Mouse (Mus musculus): ENCODE results near the gene Tnni3k. TPM values are rescaled to one million over a fixed set of nuclear protein-coding genes. Genes with fewer than 3 reads are reported as not detected.

Tnni3k gene
- polyA plus RNA-seq, 1 experiment from 2014 or later: not detected

GRCm38 (mm10) chr3:154861921-154862320 lies 193.3 kb downstream of the Tnni3k start:
- no peaks in the 10 kb centered on the region for H3K27me3 ChIP-seq (ENCODE audit: control insufficient read depth, insufficient read depth, low read length)
- WGBS: 76% methylated on average over 6 of the region's 6 CpGs
- H3K27ac ChIP-seq (ENCODE audit: low read length): no peak overlapping the region
- no peaks in the 10 kb centered on the region for H3K36me3 ChIP-seq (ENCODE audit: control insufficient read depth, insufficient read depth, low read length)
- ATAC-seq (ENCODE audit: insufficient read depth, low FRiP score): no peak
- H3K4me2 ChIP-seq (ENCODE audit: low read depth, low read length): no peak overlapping the region
- H3K9me3 ChIP-seq (replicated peaks; ENCODE audit: control insufficient read depth, low read length): no peaks in the 10 kb centered on the region
- no peak overlapping the region for H3K4me3 ChIP-seq (replicated peaks; ENCODE audit: low read length)
- H3K4me1 ChIP-seq (ENCODE audit: control insufficient read depth, insufficient read depth, low read length): no peaks in the 10 kb centered on the region
- H3K9ac ChIP-seq (ENCODE audit: low read length): no peak overlapping the region

DNA sequence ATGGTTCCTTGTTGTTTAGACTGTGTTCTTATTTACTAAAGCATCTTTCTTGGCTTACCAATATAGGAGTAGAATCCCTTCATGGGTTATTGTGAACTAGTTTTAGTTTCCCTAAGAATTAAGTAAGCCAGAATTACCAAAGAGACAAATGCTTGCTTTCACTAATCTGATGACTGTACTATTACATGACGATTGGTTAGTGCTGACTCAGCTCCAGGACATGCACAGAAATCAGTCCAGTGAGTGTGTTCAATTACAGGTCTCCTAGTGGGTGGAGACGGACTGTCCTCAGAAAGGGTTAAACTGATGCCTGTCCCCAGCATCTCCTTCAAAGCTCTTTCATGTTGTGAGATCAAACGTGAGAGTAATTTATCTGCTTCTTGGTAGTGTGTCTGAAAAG lies 195.5 kb downstream of the Tnni3k start:
- Histone ChIP-seq H3K4me1 (ENCODE audit: control insufficient read depth, insufficient read depth, low read length) (no peaks in the 10 kb centered on the region), H3K9ac (ENCODE audit: low read length) (no peak overlapping the region), H3K4me3 (replicated peaks; ENCODE audit: low read length) (no peak overlapping the region), H3K27ac (ENCODE audit: low read length) (no peak overlapping the region), H3K27me3 (ENCODE audit: control insufficient read depth, insufficient read depth, low read length) (no peaks in the 10 kb centered on the region), H3K36me3 (ENCODE audit: control insufficient read depth, insufficient read depth, low read length) (no peaks in the 10 kb centered on the region), H3K9me3 (replicated peaks; ENCODE audit: control insufficient read depth, low read length) (no peaks in the 10 kb centered on the region), H3K4me2 (ENCODE audit: low read depth, low read length) (no peak overlapping the region)
- ATAC-seq (ENCODE audit: insufficient read depth, low FRiP score): no peak
- WGBS: 49% methylated on average over 3 of the region's 3 CpGs

GRCm38 (mm10) chr3:154853257-154853656 lies 201.9 kb downstream of the Tnni3k start:
- Histone ChIP-seq H3K4me1 (ENCODE audit: control insufficient read depth, insufficient read depth, low read length) (no peaks in the 10 kb centered on the region), H3K27ac (ENCODE audit: low read length) (no peak overlapping the region), H3K4me2 (ENCODE audit: low read depth, low read length) (no peak overlapping the region), H3K36me3 (ENCODE audit: control insufficient read depth, insufficient read depth, low read length) (no peaks in the 10 kb centered on the region), H3K9ac (ENCODE audit: low read length) (no peak overlapping the region), H3K4me3 (replicated peaks; ENCODE audit: low read length) (no peak overlapping the region), H3K27me3 (ENCODE audit: control insufficient read depth, insufficient read depth, low read length) (no peaks in the 10 kb centered on the region), H3K9me3 (replicated peaks; ENCODE audit: control insufficient read depth, low read length) (no peaks in the 10 kb centered on the region)
- ATAC-seq (ENCODE audit: insufficient read depth, low FRiP score): no peak
- 38% methylated on average over 6 of the region's 6 CpGs for WGBS

DNA sequence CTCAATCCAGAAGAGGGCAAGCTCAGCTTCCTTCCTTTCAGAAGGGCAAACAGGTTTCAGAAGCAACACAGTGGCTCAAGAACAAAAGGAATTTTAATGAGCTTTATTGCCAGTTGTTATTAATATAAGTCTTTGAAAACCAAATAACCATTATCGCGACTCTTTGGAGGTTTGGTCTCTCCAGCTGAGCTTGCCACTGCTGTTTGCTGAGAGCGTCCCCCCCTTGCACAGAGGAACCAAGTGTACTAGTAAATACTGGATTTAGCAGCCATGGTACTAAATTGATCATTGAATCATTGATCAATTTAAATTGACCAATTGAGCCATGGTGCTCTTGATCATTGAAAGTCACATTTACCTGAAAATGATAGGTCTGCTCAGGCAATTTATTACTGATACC lies 202.9 kb downstream of the Tnni3k start:
- Histone ChIP-seq H3K9me3 (replicated peaks; ENCODE audit: control insufficient read depth, low read length) (no peaks in the 10 kb centered on the region), H3K4me2 (ENCODE audit: low read depth, low read length) (no peak overlapping the region), H3K27ac (ENCODE audit: low read length) (no peak overlapping the region), H3K27me3 (ENCODE audit: control insufficient read depth, insufficient read depth, low read length) (no peaks in the 10 kb centered on the region), H3K36me3 (ENCODE audit: control insufficient read depth, insufficient read depth, low read length) (no peaks in the 10 kb centered on the region), H3K9ac (ENCODE audit: low read length) (no peak overlapping the region), H3K4me1 (ENCODE audit: control insufficient read depth, insufficient read depth, low read length) (no peaks in the 10 kb centered on the region), H3K4me3 (replicated peaks; ENCODE audit: low read length) (no peak overlapping the region)
- 61% methylated on average over 3 of the region's 3 CpGs for WGBS
- ATAC-seq (ENCODE audit: insufficient read depth, low FRiP score): no peak

- H3K27ac ChIP-seq (ENCODE audit: low read length): no peak overlapping the region
- H3K9me3 ChIP-seq (replicated peaks; ENCODE audit: control insufficient read depth, low read length): no peaks in the 10 kb centered on the region
- H3K27me3 ChIP-seq (ENCODE audit: control insufficient read depth, insufficient read depth, low read length): no peaks in the 10 kb centered on the region
- H3K36me3 ChIP-seq (ENCODE audit: control insufficient read depth, insufficient read depth, low read length): no peaks in the 10 kb centered on the region
- H3K4me2 ChIP-seq (ENCODE audit: low read depth, low read length): no peak overlapping the region
- H3K4me3 ChIP-seq (replicated peaks; ENCODE audit: low read length): no peak overlapping the region
- no peak overlapping the region for H3K9ac ChIP-seq (ENCODE audit: low read length)
- 90% methylated on average over 7 of the region's 7 CpGs for WGBS
- no peak for ATAC-seq (ENCODE audit: insufficient read depth, low FRiP score)
- no peaks in the 10 kb centered on the region for H3K4me1 ChIP-seq (ENCODE audit: control insufficient read depth, insufficient read depth, low read length)
These were observed 213.0 kb downstream of the Tnni3k start for GRCm38 (mm10) chr3:154842247-154842646.

DNA sequence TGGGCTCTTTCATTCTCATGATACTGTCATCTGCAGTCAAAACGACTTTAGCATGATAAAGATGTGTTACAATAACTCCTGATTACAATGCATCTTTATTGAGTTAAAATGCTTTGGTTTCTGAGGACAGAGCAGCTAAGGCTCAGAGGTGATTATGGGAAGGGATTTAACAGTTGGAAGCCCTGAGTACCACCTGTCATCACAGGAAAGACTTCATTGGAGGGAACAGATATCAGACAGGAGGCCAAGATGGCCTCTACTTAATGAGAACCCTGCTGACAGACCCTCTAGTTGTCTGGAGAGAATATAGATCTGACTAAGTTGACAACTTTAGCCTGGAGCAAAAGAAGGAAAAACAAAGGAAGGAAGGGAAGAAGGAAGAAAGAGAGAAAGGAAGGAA lies 214.1 kb downstream of the Tnni3k start:
- Histone ChIP-seq H3K9ac (ENCODE audit: low read length) (no peak overlapping the region), H3K9me3 (replicated peaks; ENCODE audit: control insufficient read depth, low read length) (no peaks in the 10 kb centered on the region), H3K4me3 (replicated peaks; ENCODE audit: low read length) (no peak overlapping the region), H3K27ac (ENCODE audit: low read length) (no peak overlapping the region), H3K27me3 (ENCODE audit: control insufficient read depth, insufficient read depth, low read length) (no peaks in the 10 kb centered on the region), H3K36me3 (ENCODE audit: control insufficient read depth, insufficient read depth, low read length) (no peaks in the 10 kb centered on the region), H3K4me1 (ENCODE audit: control insufficient read depth, insufficient read depth, low read length) (no peaks in the 10 kb centered on the region), H3K4me2 (ENCODE audit: low read depth, low read length) (no peak overlapping the region)
- 56% methylated on average over 1 of the region's 1 CpGs for WGBS
- no peak for ATAC-seq (ENCODE audit: insufficient read depth, low FRiP score)

GRCm38 (mm10) chr3:154837861-154838260 lies 217.3 kb downstream of the Tnni3k start:
- 84% methylated on average over 11 of the region's 11 CpGs for WGBS
- H3K4me1 ChIP-seq (ENCODE audit: control insufficient read depth, insufficient read depth, low read length): no peaks in the 10 kb centered on the region
- H3K27ac ChIP-seq (ENCODE audit: low read length): no peak overlapping the region
- H3K36me3 ChIP-seq (ENCODE audit: control insufficient read depth, insufficient read depth, low read length): no peaks in the 10 kb centered on the region
- no peak overlapping the region for H3K4me3 ChIP-seq (replicated peaks; ENCODE audit: low read length)
- H3K9me3 ChIP-seq (replicated peaks; ENCODE audit: control insufficient read depth, low read length): no peaks in the 10 kb centered on the region
- H3K9ac ChIP-seq (ENCODE audit: low read length): no peak overlapping the region
- no peak for ATAC-seq (ENCODE audit: insufficient read depth, low FRiP score)
- H3K4me2 ChIP-seq (ENCODE audit: low read depth, low read length): no peak overlapping the region
- H3K27me3 ChIP-seq (ENCODE audit: control insufficient read depth, insufficient read depth, low read length): no peaks in the 10 kb centered on the region

DNA sequence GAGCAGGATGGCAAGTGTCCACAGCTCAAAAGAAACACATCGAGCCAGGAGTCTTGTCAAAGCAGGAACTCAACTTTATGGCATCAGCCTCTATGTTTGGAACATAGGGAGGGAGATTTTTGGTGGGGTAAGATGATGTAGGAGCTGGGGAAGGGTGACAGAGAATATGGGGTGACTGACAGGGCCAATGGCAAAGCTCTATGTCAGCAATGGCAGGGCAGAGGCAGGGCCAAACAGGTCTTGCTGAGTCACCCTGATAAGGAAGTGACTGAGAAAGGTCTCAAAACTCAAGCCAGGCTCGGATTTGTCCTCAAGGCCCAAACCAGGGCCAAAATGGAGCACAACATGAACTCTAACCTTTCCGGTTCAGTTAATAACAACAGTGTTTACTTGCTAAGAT lies 219.1 kb downstream of the Tnni3k start:
- H3K27ac ChIP-seq (ENCODE audit: low read length): no peak overlapping the region
- H3K9me3 ChIP-seq (replicated peaks; ENCODE audit: control insufficient read depth, low read length): no peaks in the 10 kb centered on the region
- H3K4me1 ChIP-seq (ENCODE audit: control insufficient read depth, insufficient read depth, low read length): no peaks in the 10 kb centered on the region
- ATAC-seq (ENCODE audit: insufficient read depth, low FRiP score): no peak
- no peak overlapping the region for H3K4me3 ChIP-seq (replicated peaks; ENCODE audit: low read length)
- 71% methylated on average over 3 of the region's 3 CpGs for WGBS
- H3K4me2 ChIP-seq (ENCODE audit: low read depth, low read length): no peak overlapping the region
- no peaks in the 10 kb centered on the region for H3K36me3 ChIP-seq (ENCODE audit: control insufficient read depth, insufficient read depth, low read length)
- H3K9ac ChIP-seq (ENCODE audit: low read length): no peak overlapping the region
- H3K27me3 ChIP-seq (ENCODE audit: control insufficient read depth, insufficient read depth, low read length): no peaks in the 10 kb centered on the region

GRCm38 (mm10) chr3:154834373-154834772 lies 220.8 kb downstream of the Tnni3k start:
- Histone ChIP-seq H3K27ac (ENCODE audit: low read length) (no peak overlapping the region), H3K9me3 (replicated peaks; ENCODE audit: control insufficient read depth, low read length) (no peaks in the 10 kb centered on the region), H3K9ac (ENCODE audit: low read length) (no peak overlapping the region), H3K27me3 (ENCODE audit: control insufficient read depth, insufficient read depth, low read length) (no peaks in the 10 kb centered on the region), H3K4me1 (ENCODE audit: control insufficient read depth, insufficient read depth, low read length) (no peaks in the 10 kb centered on the region), H3K4me3 (replicated peaks; ENCODE audit: low read length) (no peak overlapping the region), H3K36me3 (ENCODE audit: control insufficient read depth, insufficient read depth, low read length) (no peaks in the 10 kb centered on the region), H3K4me2 (ENCODE audit: low read depth, low read length) (no peak overlapping the region)
- 71% methylated on average over 9 of the region's 9 CpGs for WGBS
- ATAC-seq (ENCODE audit: insufficient read depth, low FRiP score): no peak

- ATAC-seq (ENCODE audit: insufficient read depth, low FRiP score): no peak
These were observed 229.5 kb downstream of the Tnni3k start for GRCm38 (mm10) chr3:154825739-154826138.

More at GRCm38 (mm10) chr3:154825739-154826138, 229.5 kb downstream of the Tnni3k start:
- Histone ChIP-seq H3K9ac (ENCODE audit: low read length) (no peak overlapping the region), H3K4me2 (ENCODE audit: low read depth, low read length) (no peak overlapping the region), H3K36me3 (ENCODE audit: control insufficient read depth, insufficient read depth, low read length) (no peaks in the 10 kb centered on the region), H3K4me1 (ENCODE audit: control insufficient read depth, insufficient read depth, low read length) (no peaks in the 10 kb centered on the region), H3K4me3 (replicated peaks; ENCODE audit: low read length) (no peak overlapping the region), H3K27ac (ENCODE audit: low read length) (no peak overlapping the region), H3K9me3 (replicated peaks; ENCODE audit: control insufficient read depth, low read length) (no peaks in the 10 kb centered on the region), H3K27me3 (ENCODE audit: control insufficient read depth, insufficient read depth, low read length) (no peaks in the 10 kb centered on the region)
- 77% methylated on average over 3 of the region's 3 CpGs for WGBS
